Mouse (Mus musculus): ENCODE measurements around the gene Ttc9c. TPM values are rescaled to one million over a fixed set of nuclear protein-coding genes. Genes with fewer than 3 reads are reported as not detected.
"Not testable (repeated sequence)": the region's sequence is repeated elsewhere in the genome, so short reads cannot be mapped to it uniquely, and the experiment has no call there.

The Ttc9c gene
- polyA plus RNA-seq, 1 experiment: 27.1 TPM

DNA sequence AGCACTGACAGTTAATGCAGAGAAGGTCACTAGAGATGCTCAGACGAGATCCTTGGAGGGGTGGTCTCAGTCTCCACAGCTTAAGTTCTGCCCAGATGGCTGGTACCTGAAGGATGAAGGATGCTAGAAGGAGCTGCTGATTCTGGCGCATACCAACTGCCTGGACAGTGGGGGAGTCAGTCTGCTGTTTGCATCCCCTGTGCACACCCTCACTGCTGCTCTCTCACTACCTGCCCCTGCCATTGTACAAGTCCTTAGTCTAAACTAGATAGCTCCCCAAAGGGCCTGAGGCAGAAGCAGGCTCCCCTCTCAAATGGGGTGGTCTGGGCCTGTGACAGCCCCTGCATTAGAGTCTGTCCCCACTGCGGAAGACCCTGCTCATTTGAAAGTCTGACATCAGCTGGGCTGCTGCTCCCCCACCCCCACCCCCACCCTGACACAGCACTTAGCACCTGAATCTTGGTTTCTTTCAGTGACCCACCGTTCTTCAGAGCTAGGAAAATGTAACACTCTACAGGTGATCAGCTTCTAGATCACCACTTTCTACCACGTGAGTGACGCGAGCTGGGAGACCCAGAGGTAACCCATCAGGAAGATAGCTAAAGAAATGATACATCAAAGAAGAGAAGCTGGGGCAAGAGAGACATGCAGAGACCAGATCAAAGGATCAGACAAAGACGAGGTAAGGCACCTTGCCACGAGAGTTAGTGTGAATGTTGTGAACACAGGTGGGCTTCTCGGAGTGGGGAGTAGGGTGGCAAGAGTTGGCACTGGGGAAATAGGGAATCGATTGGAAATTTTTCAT lies 20.2 kb upstream of the Ttc9c start, which contains the start of gene Gng3:
Gene Gng3, minus strand, starts transcription at position 92 of the 805 bp plus-strand sequence.
- H3K4me3 ChIP-seq (ENCODE audit: insufficient read depth, low read depth, low read length): peak within 1 kb of the TSS; percentile 72
- H3K27ac ChIP-seq (replicated peaks; ENCODE audit: low read depth, low read length): peak within 1 kb of the TSS; percentile 69

DNA sequence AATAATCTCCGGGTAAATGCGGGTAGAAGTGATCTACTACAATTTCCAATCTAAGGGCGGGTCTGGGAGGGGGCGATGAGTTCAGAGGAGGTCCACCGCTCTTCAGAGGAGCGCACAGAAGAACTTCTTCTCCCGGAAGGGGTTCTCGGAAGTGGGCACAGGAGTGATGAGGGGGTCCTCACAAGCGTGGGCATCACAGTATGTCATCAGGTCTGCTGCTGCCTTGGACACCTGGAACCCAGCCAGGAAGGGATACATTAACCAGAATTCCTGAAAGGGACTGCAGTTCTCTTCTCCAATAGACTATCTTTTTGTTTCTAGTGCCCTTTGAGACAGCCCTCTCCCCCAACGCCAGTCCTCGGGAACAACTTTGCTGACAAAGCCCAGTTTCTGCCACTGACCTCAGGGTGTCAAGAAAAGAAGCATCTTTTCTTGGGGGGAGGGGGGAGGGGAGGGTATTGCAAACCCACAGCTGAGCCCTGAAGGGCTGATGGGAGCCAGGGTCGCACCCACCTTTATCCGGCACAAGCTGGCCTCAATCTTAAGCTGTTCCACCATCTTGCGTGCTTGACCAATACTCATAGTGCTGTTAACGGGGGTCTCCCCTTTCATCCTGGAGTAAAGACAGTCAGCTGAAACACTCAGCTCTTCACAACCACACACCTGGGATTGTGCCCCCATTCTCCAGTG lies 19.1 kb upstream of the Ttc9c start:
- Histone ChIP-seq H3K4me3 (ENCODE audit: insufficient read depth, low read depth, low read length) (peak overlapping the region; percentile 72), H3K4me1 (ENCODE audit: control insufficient read depth, insufficient read depth, insufficient read length, low read length) (peaks cover 14% of the 10 kb centered on the region), H3K27ac (replicated peaks; ENCODE audit: low read depth, low read length) (peak overlapping the region; percentile 69)

More for the DNA sequence above, 20.2 kb upstream of the Ttc9c start, which contains the start of gene Gng3:
- peaks cover 14% of the 10 kb centered on the region for H3K4me1 ChIP-seq (ENCODE audit: control insufficient read depth, insufficient read depth, insufficient read length, low read length)

DNA sequence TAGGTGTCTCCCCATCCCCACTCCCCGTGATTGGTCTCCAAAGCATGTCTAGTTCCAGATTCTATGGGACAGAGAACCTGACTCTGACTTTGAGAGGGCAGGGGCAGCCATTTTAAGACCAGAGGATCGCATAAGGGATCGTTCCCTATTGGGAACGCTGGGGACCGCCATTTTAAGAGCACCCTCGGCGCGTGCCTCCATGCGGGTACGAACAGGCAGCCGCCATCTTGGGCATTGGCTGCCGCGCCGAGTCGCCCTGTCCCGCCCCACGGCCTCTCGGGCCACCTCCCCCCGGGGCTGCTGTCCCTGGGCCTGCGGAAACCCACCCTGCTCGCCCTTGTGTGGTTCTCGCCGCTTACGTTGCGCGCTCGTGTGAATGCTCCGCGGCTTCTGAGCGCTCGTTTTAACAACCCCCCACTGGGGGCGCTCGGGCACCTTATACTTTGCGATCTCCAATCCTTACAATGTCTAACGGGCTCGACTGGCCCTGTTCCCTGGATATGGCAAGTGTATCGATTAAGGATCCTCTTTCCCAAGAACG lies 18.2 kb upstream of the Ttc9c start, which contains the start of gene Bscl2:
Gene Bscl2, plus strand, starts transcription at position 217 of the 541 bp plus-strand sequence.
- peak within 1 kb of the TSS; percentile 72 for H3K4me3 ChIP-seq (ENCODE audit: insufficient read depth, low read depth, low read length)
- H3K4me1 ChIP-seq (ENCODE audit: control insufficient read depth, insufficient read depth, insufficient read length, low read length): peaks cover 14% of the 10 kb centered on the region
- H3K27ac ChIP-seq (replicated peaks; ENCODE audit: low read depth, low read length): peak within 1 kb of the TSS; percentile 69

DNA sequence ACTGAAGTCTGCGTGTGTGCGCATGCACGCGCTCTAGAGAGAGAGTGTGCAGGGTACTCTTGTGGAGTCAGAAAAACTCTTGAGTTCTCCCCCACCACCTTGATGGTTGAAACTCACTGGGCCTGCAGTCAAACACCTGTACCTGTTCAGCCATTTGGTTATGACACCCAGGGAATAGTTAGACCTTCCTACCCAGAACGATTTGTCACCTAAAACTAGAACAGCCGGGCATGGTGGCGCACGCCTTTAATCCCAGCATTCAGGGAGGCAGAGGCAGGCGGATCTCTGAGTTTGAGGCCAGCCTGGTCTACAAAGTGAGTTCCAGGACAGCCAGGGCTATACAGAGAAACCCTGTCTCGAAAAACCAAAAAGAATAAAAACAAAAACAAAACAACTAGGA lies 17.2 kb upstream of the Ttc9c start:
- H3K27ac ChIP-seq (replicated peaks; ENCODE audit: low read depth, low read length); H3K4me3 ChIP-seq (ENCODE audit: insufficient read depth, low read depth, low read length): not testable (repeated sequence)
- peaks cover 13% of the 10 kb centered on the region for H3K4me1 ChIP-seq (ENCODE audit: control insufficient read depth, insufficient read depth, insufficient read length, low read length)

DNA sequence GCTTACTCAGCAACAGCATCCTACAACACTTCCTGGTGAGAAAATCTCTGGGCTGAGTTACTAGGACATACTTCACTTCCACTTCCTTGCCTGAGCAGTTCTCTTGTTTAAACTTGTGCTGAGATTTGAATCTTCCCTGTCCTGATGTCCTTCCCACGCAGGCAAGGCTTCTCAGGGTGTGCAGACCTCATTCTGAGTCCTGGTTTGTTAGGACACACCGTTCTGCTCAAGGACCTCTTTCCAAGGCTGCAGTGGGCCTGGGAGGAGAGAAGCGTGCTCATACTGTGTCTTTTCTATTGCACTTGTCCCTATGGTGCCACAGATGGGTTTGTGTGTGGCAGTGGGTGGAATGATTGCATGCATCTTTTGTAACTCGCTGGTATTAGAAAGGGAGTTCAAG lies 13.8 kb upstream of the Ttc9c start:
- Histone ChIP-seq H3K27ac (replicated peaks; ENCODE audit: low read depth, low read length) (peak overlapping the region; percentile 45; the same call in 1 of the 2 replicates), H3K4me1 (ENCODE audit: control insufficient read depth, insufficient read depth, insufficient read length, low read length) (no peaks in the 10 kb centered on the region), H3K4me3 (ENCODE audit: insufficient read depth, low read depth, low read length) (no peak overlapping the region)

DNA sequence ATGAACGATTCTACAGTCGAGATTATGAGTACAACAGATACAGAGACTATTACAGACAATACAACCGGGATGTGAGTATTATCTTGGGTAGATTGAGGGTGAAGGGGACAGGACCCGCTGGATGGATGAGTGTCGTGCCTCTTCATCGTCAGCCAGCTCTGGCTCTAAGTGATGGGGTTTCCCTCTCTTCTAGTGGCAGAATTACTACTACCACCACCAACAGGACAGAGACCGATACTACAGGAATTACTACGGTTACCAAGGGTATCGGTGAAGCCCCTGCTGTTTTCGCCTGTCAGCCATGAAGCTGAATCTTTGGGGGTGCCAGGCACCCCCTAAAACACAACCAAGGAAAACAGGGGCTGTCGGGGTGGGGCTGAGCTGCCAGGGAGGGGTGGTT lies 12.1 kb upstream of the Ttc9c start:
- H3K4me1 ChIP-seq (ENCODE audit: control insufficient read depth, insufficient read depth, insufficient read length, low read length): no peaks in the 10 kb centered on the region
- no peak overlapping the region for H3K27ac ChIP-seq (replicated peaks; ENCODE audit: low read depth, low read length)
- no peak overlapping the region for H3K4me3 ChIP-seq (ENCODE audit: insufficient read depth, low read depth, low read length)

DNA sequence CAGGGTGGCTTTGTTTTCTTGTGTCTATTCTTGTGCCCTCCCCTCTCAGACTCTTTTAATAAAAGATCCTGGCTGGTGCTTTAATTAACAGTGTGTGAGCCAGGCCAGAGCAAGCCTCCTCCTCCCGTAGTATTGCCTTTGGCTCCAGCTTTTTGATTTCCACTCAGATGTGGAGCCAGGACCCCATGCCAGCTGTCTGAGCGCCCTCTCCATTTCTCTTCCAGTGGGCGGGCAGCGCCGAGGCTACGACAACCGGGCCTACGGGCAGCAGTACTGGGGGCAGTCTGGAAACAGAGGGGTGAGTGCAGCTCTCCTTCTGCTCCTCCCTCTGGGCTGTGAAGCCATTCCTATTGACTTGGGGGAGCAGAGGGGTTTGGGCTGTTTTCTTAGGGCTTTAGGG lies 11.5 kb upstream of the Ttc9c start:
- Histone ChIP-seq H3K27ac (replicated peaks; ENCODE audit: low read depth, low read length) (no peak overlapping the region), H3K4me3 (ENCODE audit: insufficient read depth, low read depth, low read length) (no peak overlapping the region), H3K4me1 (ENCODE audit: control insufficient read depth, insufficient read depth, insufficient read length, low read length) (no peaks in the 10 kb centered on the region)

DNA sequence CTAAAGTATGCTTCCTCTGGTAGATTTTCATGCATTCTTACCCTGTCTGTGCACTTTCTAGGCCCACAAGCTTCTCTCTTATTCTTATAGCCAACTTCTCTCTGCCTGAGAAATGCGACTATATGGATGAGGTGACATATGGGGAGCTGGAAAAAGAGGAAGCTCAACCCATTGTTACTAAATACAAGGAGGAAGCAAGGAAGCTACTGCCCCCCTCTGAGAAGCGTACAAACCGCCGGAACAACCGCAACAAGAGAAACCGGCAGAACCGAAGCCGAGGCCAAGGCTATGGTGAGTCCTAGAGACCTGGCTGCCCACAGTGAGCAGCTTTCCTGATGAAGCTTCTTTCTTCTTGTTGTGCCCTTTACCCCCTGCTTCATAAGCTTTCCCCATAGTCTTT lies 10.5 kb upstream of the Ttc9c start, which contains the start of gene AC129217.1:
Gene AC129217.1, plus strand, starts transcription at position 114 of the 400 bp plus-strand sequence.
- Histone ChIP-seq H3K27ac (replicated peaks; ENCODE audit: low read depth, low read length) (no peak within 1 kb of the TSS), H3K4me3 (ENCODE audit: insufficient read depth, low read depth, low read length) (no peak within 1 kb of the TSS), H3K4me1 (ENCODE audit: control insufficient read depth, insufficient read depth, insufficient read length, low read length) (no peaks in the 10 kb centered on the region)

DNA sequence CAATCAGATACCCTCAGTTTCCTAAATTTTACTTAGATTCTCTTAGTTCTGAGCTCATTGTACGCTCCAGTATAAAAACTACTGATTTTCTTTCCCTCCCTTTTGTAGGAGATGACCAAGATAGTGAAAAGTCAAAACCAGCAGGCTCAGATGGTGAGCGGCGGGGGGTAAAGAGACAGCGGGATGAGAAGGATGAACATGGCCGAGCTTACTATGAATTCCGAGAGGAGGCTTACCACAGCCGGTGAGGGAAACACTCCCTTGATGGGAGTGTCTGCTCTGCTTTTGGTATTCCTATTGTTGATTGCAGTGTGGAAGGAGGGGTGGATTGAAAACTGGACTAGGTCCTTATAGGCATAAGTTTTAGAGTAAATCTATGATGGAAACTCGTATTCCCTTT lies 3.6 kb upstream of the Ttc9c start:
- Histone ChIP-seq H3K4me1 (ENCODE audit: control insufficient read depth, insufficient read depth, insufficient read length, low read length) (peaks cover 4% of the 10 kb centered on the region; the same call in 1 of the 2 replicates), H3K4me3 (ENCODE audit: insufficient read depth, low read depth, low read length) (peak overlapping the region; percentile 10), H3K27ac (replicated peaks; ENCODE audit: low read depth, low read length) (no peak overlapping the region)

DNA sequence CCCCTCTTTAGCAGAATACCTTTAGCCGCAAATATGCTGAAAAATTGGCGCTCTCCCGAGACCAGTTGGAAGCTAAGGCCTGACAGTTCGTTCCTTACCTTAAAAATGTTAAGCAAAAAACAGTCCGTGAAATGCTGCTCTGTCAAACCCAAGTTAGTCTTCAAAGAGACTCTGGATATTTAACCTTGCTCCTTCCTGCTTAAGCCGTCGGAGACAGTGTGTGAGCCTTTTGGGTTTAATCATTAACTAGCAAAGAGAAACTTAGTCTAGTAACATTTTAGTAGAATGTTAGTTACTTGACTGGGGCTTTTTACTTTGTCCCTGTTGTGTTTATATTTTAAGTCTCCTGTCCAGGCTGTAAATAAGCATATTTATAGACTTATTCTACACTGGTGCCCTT lies 2.0 kb upstream of the Ttc9c start:
- H3K4me3 ChIP-seq (ENCODE audit: insufficient read depth, low read depth, low read length): peak overlapping the region; percentile 85
- peak overlapping the region; percentile 97 for H3K27ac ChIP-seq (replicated peaks; ENCODE audit: low read depth, low read length)
- peaks cover 4% of the 10 kb centered on the region; the same call in 1 of the 2 replicates for H3K4me1 ChIP-seq (ENCODE audit: control insufficient read depth, insufficient read depth, insufficient read length, low read length)

DNA sequence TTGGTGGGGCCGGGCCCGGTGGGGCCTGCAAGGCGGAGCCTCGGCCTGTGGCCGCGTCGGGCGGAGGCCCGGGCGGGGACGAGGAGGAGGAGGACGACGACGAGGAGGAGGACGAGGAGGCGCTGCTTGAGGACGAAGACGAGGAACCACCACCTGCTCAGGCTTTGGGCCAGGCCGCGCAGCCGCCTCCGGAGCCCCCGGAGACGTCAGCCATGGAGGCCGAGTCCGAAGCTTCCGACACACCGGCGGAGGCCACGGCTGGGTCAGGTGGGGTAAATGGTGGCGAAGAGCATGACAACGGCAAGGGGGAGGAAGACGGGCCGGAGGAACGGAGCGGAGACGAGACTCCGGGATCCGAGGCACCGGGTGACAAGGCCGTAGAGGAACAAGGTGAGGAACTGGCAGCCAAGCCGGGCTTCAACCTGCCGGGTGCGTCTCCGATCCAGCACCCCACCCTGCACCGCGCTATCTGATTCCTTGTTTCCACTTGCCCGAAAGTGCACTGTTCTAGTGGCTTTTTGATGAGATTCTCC lies 1.4 kb upstream of the Ttc9c start:
- peak overlapping the region; percentile 85 for H3K4me3 ChIP-seq (ENCODE audit: insufficient read depth, low read depth, low read length)
- H3K27ac ChIP-seq (replicated peaks; ENCODE audit: low read depth, low read length): peak overlapping the region; percentile 97
- H3K4me1 ChIP-seq (ENCODE audit: control insufficient read depth, insufficient read depth, insufficient read length, low read length): peaks cover 4% of the 10 kb centered on the region; the same call in 1 of the 2 replicates

DNA sequence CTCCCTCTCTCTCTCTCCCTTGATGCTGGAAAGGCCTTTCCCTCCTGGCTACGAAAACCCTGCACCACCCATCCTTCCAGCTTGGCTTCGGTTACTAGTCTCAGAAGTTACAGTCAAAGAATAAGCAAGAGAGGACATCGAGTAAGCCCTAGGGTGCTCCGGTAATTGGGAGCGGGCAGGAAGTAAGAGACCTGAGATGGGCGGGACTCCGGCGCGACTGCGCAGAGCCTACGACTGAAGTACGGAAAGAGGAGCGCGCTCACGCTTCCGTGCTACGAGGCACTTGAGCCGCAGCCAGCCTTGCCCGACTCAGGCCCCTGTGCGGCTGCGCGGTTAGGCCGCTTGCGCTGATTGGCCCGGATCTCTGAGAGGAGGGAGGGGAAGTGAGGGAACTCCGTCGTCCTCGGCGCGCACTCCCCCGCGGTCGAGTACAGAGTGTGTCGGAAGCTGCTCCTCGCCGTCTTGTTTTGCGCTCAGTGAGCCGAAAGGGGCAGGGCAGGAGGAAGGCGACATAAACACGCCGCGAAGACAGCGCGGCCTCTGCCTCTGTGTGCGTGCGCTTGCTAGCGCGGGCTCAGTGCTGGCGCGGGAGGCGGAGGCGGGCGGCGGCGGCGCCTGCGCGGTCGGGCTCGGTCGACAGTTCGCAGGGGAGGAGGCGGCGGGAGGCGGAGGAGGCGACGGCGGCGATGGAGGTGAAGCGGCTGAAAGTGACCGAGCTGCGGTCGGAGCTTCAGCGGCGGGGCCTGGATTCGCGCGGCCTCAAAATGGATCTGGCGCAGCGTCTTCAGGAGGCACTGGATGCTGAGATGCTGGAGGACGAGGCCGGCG lies 677 bp upstream of the Ttc9c start, which contains the start of gene Hnrnpul2:
Gene Hnrnpul2, plus strand, starts transcription at position 415 of the 828 bp plus-strand sequence.
- Histone ChIP-seq H3K4me3 (ENCODE audit: insufficient read depth, low read depth, low read length) (peak within 1 kb of the TSS; percentile 85), H3K27ac (replicated peaks; ENCODE audit: low read depth, low read length) (peak within 1 kb of the TSS; percentile 97), H3K4me1 (ENCODE audit: control insufficient read depth, insufficient read depth, insufficient read length, low read length) (peaks cover 4% of the 10 kb centered on the region; the same call in 1 of the 2 replicates)

DNA sequence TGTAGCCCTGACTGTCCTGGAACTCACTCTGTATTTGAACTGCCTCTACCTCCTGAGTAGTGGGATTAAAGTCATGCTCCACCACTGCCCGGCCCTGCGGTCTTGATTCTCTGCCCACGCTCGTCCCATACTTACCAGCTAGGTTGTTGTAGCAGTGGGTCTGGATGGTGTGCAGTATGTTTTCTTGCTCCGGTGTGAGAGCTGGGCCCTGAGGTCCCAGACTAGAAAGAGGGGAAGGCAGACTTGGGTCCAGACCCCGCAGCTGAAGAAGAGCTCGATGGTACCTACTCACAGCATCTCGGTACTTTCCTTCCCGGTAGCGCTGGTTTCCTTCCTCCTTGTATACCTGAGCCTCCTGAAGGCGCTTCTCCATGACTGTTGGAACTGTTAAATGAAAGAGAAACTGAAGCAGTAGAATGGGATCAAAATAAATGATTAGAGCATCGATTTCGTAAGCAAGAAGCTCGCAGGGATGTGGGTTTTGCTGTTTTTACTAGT lies 783 bp downstream of the Ttc9c start:
- H3K4me1 ChIP-seq (ENCODE audit: control insufficient read depth, insufficient read depth, insufficient read length, low read length): peaks cover 4% of the 10 kb centered on the region; the same call in 1 of the 2 replicates
- H3K4me3 ChIP-seq (ENCODE audit: insufficient read depth, low read depth, low read length): peak overlapping the region; percentile 67
- peak overlapping the region; percentile 96 for H3K27ac ChIP-seq (replicated peaks; ENCODE audit: low read depth, low read length)

DNA sequence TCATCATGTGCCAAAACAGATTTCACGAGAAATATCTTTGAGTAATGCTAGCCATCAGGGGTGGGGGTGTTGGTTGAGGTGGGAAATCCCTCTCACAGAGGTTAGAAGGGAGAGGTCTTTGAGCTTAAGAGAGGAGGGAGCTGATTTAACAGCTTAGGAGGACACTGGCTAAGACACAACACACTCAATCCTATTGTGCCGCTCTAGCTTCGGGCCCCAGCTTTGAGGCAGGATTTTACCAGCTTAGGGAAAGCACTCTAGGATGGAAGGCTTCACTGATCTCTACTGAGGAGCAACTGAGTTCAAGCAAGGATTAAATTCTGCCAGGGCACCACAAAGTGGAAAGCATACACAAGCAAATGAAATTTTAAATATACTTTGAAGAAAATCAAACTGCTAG lies 2.1 kb downstream of the Ttc9c start:
- H3K4me3 ChIP-seq (ENCODE audit: insufficient read depth, low read depth, low read length): no peak overlapping the region
- H3K27ac ChIP-seq (replicated peaks; ENCODE audit: low read depth, low read length): no peak overlapping the region

More for the DNA sequence above, 2.1 kb downstream of the Ttc9c start:
- peaks cover 4% of the 10 kb centered on the region; the same call in 1 of the 2 replicates for H3K4me1 ChIP-seq (ENCODE audit: control insufficient read depth, insufficient read depth, insufficient read length, low read length)
